Comparison of ENCODE assay signal across 8 mouse cellular contexts in the genomic region with DNA sequence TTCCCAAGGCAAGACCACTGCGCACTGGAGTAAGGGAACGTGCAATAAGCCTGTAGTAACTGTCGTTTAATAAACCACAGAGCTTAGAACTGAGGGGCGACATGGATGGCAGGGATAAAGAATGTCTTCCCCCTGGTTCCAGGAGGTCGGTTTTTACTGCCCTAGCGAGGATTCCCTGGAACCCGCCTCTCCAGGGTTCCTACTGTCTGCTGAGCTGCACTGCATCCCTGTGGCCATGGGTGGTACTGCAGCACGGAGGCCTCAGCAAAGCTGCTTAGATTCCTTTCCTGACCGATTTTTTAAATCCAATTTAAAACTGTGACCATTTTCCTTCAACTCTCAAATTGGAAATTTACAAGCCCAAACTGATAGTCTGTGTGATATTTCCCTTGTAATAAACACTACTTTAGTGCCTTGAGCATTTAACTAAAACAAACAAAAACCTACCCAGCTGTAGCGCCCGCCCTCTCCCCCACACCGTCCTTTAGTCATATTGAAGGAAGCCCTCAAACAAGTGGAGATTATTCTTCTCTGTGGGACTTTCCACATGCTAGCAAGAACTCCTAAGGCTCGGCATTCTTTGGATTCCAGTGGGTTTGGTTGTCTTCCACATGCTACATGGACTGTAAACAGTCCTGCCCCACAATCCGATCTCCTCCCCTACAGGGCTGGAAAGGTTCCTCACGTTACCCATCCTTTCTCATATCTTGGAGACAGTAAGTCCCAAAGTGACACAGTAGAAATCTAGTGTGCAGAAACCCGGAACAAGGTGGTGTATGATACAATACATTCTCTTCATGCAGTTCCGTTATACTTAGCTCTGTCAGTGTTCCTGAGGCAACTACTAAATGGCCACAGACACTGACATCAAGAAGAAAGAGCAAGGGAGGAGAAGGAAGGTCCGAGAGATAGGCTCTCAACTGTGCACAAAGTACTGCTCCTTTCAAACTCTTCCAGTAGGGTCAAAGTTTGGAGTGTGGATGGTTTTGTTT. TPM values are rescaled to one million over a fixed set of nuclear protein-coding genes. Genes with fewer than 3 reads are reported as not detected.
DNase-seq lines count a peak whose midpoint lies in the region; TF ChIP-seq lines count a peak whose summit lies in the region.

No protein-coding gene starts in this region.

- H3K9me3 ChIP-seq in hindbrain, embryonic 10.5 days: no peaks in the 10 kb centered on the region

- DNase-seq in MN1 (ENCODE audit: low spot score): peak; percentile 67
- peak; percentile 73 to 86 for DNase-seq in cerebellum, adult 2 months
- DNase-seq in forelimb bud, embryonic 11.5 days (ENCODE audit: low read depth, low spot score): peak; percentile 75
- peak; percentile 79 for DNase-seq in hindbrain, embryonic 10.5 days (ENCODE audit: low spot score)
- peak; percentile 58 to 88 for DNase-seq in layer of hippocampus, adult 8-10 months (ENCODE audit: low spot score in 2 of 2)
- peak; percentile 89 for DNase-seq in lung, postnatal 10 days
- DNase-seq in retina, postnatal 1 day: peak; percentile 84
- DNase-seq in thymus, postnatal 4 days: peak; percentile 80

- no peak overlapping the region for H3K27ac ChIP-seq in cerebellum, adult 2 months (ENCODE audit: insufficient read depth, low read length)
- no peak overlapping the region for H3K27ac ChIP-seq in hindbrain, embryonic 10.5 days

- H3K36me3 ChIP-seq in hindbrain, embryonic 10.5 days: no peaks in the 10 kb centered on the region

- TF ChIP-seq CTCF in cerebellum, adult 2 months (IDR thresholded peaks at IDR 0.05; ENCODE audit: borderline replicate concordance, insufficient read depth, low read depth, low read length): peak; percentile 95

- WGBS in cerebellum, adult 2 months: 47% methylated on average over 18 of the region's 18 CpGs
- WGBS in hindbrain, embryonic 10.5 days: 52% methylated on average over 18 of the region's 18 CpGs

- no peak overlapping the region for H3K4me3 ChIP-seq in cerebellum, adult 2 months (replicated peaks; ENCODE audit: insufficient read depth, low read depth, low read length)
- no peak overlapping the region for H3K4me3 ChIP-seq in hindbrain, embryonic 10.5 days

- H3K4me1 ChIP-seq in cerebellum, adult 2 months (ENCODE audit: control insufficient read depth, insufficient read depth, low read length): no peaks in the 10 kb centered on the region
- no peaks in the 10 kb centered on the region for H3K4me1 ChIP-seq in hindbrain, embryonic 10.5 days (replicated peaks)

- H3K27me3 ChIP-seq in cerebellum, adult 2 months (ENCODE audit: control insufficient read depth, insufficient read depth, low read length): no peaks in the 10 kb centered on the region
- H3K27me3 ChIP-seq in hindbrain, embryonic 10.5 days (ENCODE audit: insufficient read depth, poor library complexity, severe bottlenecking): no peaks in the 10 kb centered on the region

- TF ChIP-seq POLR2A in cerebellum, adult 2 months (IDR thresholded peaks at IDR 0.05; ENCODE audit: borderline replicate concordance, insufficient read depth, low read length): no peak

RNA-seq across cellular contexts. Expression of gene Gm37240, which starts 36.9 kb away (rescaled TPM):
- polyA plus RNA-seq in cerebellum, adult 2 months (2012; rRNA removed): 0.77 and 1.0 TPM in 2 replicates
- polyA plus RNA-seq in hindbrain, embryonic 10.5 days (2016; fragmentation: Nextera tagmentation; extraction: Ambion mirVana): 1.4 and 1.6 TPM in 2 replicates
- 1 to 10 TPM in 2 of 4 experiments, not detected in 2; 1.8 to 2.0 TPM for total RNA-seq in layer of hippocampus, adult 8-10 months (2022)

RNA-seq across cellular contexts. Expression of gene Glt28d2, which starts 36.9 kb away (rescaled TPM):
- polyA plus RNA-seq in cerebellum, adult 2 months (2012; rRNA removed): 0.33 and 0.39 TPM in 2 replicates
- 0.07 and 0.51 TPM in 2 replicates for polyA plus RNA-seq in hindbrain, embryonic 10.5 days (2016; fragmentation: Nextera tagmentation; extraction: Ambion mirVana)
- total RNA-seq in layer of hippocampus, adult 8-10 months (2022): under 1 TPM in 3 of 4 experiments, not detected in 1; 0.41 to 0.61 (median 0.50) TPM

RNA-seq across cellular contexts. Expression of gene Sh3d19, which starts 46.7 kb away (rescaled TPM):
- 14.5 and 15.1 TPM in 2 replicates for polyA plus RNA-seq in cerebellum, adult 2 months (2012; rRNA removed)
- polyA plus RNA-seq in hindbrain, embryonic 10.5 days (2016; fragmentation: Nextera tagmentation; extraction: Ambion mirVana): 7.9 and 9.0 TPM in 2 replicates
- 10 to 100 TPM; 16.0 to 27.2 (median 19.6) TPM for total RNA-seq in layer of hippocampus, adult 8-10 months (2022)
